Mouse (Mus musculus) spleen, embryonic (tissue): ENCODE data around the gene Erh.

Experiments used
- CTCF ChIA-PET: fragments of 350-600 bp; sonication (Branson Sonifier 250); formaldehyde crosslinking; loops from one replicate; lab custom pipeline; 2022; lab: Charles Lee

Erh gene

DNA sequence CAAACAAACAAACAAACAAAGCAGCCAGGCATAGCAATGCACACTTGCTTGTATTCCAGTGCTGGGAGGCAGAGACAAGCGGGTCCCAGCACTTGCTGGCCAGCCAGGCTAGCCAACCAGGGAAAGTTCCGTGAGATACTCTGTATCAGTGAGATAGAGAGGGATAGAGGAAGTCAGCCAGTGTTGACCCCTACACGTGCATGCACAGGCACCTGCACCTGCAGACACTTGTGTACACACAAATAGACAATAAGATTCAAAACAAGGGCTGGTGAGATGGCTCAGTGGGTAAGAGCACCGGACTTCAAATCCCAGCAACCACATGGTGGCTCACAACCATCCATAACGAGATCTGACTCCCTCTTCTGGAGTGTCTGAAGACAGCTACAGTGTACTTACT is 23.6 kb downstream of the Erh start:
- CTCF ChIA-PET: no interaction called here

- CTCF ChIA-PET: no interaction called here
These were observed 28.5 kb downstream of the Erh start for GRCm38 (mm10) chr12:80615371-80616257.

- CTCF ChIA-PET: no interaction called here
These were observed 31.9 kb downstream of the Erh start for GRCm38 (mm10) chr12:80612113-80612791.

DNA sequence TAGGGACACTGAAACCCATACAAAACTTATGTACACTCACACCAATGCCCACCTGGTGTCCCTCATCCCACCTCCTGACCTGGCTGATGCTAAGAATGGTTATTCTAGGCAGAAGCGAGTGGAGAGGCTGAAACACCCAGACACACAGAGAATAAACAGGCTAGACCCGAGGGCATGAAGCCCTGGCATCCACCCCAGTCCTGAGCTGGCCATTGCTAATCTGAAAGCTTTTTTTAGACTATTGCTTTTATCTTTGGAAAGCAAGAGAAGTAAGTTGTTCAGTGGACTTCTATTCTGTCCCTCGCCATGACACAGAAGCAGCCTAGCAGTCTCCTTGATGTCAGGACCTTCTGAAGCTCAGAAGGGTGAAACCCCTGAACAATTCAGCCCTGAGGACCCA is 34.2 kb downstream of the Erh start:
- CTCF ChIA-PET: no interaction called here

GRCm38 (mm10) chr12:80608576-80608975 is 35.6 kb downstream of the Erh start:
- CTCF ChIA-PET: no interaction called here

GRCm38 (mm10) chr12:80604218-80604617 is 39.9 kb downstream of the Erh start:
- CTCF ChIA-PET: no interaction called here

DNA sequence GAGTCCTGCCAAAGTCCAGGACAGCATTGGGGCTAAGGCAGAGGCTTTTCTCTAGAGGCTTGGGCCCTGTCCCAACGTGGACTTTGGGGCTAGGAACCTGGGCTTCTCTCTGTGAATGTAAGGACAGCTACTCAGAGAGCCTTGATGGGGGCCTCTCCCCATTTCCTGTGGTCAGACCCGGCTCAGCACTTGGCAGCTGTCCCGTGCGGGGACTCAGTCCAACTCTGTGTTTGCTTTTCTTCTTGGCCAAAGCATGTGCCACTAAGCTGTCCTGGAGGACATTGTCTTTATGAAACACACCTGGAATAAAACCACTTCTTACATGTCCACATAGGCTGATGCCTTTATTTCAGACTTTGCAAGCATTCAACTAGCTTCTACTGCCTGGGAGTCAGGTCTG is 40.6 kb downstream of the Erh start:
- CTCF ChIA-PET: no interaction called here

DNA sequence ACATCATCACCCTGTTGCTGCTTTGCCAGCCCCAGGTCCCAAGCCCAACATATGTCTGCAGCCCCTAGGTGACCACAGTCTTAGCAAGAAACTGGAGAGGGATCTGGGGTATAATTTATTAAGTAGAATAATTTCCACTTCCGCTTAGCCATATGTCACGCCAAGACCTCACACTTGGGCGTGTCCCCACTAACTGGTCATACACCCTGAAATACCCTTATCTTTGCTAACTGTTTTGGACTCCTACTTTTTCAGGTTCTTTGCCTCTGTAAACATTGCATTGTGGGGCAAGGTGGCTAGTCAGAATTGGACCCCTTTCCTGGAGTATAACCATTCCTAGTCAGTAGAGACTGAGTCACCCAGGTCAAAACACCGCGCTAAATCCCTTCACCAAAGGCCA is 41.7 kb downstream of the Erh start:
- CTCF ChIA-PET: no interaction called here

GRCm38 (mm10) chr12:80601597-80602269 is 42.4 kb downstream of the Erh start:
- CTCF ChIA-PET: no interaction called here

- CTCF ChIA-PET: no interaction called here
These were observed 45.4 kb downstream of the Erh start for GRCm38 (mm10) chr12:80598756-80599155.

- CTCF ChIA-PET: no interaction called here
These were observed 45.9 kb downstream of the Erh start for GRCm38 (mm10) chr12:80598236-80598635.

- CTCF ChIA-PET: no interaction called here
These were observed 48.2 kb downstream of the Erh start for GRCm38 (mm10) chr12:80595968-80596367.

DNA sequence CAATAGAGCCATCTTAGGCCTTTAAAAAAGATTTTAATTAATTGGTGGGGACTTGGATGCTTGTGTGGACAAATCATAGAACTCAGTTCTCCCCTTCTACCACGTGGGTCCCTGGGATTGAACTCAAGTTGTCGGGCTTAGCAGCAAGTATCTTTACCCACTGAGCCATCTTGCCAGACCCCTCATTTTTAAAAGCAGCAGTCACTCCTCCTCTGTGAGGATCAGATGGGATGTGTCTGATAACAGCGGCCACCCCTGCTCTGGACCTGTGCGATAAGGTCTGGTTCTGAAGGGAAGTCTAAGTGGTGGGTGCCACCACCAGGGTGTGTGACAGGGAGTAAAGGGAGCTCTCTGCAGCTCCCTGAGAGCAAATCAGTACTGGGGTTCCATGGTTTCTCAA is 48.6 kb downstream of the Erh start:
- CTCF ChIA-PET: no interaction called here

GRCm38 (mm10) chr12:80594781-80595180 is 49.4 kb downstream of the Erh start:
- CTCF ChIA-PET: no interaction called here

DNA sequence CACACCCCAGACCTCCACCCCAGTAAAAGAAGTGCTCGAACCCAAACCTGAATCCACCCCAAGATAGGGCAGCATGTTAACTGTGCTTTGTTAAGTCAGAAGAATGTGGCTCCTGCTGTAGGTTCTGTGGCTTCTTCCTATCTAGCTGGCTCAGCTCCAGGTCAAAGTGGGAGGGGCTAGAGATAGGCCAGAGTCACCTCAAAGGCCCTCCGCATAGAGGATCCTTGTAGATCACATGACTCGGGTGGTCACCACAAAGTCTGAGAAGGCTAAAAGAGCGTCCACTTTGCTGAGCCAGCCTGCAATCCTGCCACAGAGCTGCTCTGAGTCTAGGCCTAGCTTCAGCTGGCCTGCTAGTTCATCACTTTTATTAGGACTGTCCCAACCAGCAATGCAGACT is 50.0 kb downstream of the Erh start:
- CTCF ChIA-PET: no interaction called here

- CTCF ChIA-PET: no interaction called here
These were observed 59.2 kb downstream of the Erh start for GRCm38 (mm10) chr12:80584973-80585372.
